In the genomic region with DNA sequence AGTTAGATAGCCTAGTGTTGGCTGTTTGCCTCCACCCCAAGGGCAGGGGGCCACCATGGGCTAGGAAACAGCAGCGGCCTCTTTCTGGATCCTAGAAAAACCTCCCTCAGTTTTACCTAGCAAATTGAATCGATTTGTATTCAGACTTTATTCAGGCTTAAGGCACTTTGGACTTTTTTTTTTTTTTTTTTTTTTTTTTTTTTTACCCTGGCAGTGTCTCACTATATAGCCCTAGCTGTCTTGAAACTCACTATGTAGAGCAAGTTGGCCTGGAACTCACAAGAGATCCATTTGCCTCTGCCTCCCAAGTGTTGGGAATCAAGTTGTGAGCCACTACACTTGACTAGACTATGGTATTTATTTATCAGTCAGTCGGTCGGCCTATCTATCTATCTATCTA, we compare ENCODE assay signal across 20 mouse cellular contexts.
"Had no signal": no experiment of that assay in that cellular context is flagged by ENCODE, and none has a peak within 500 bp of the region (broad histone marks: within the 10 kb centered on the region; RNA-seq: fewer than 3 reads in every experiment).

No protein-coding gene starts in this region.

- H3K27ac ChIP-seq: lung, embryonic 15.5 days; midbrain, embryonic 10.5 days; midbrain, embryonic 12.5 days; neural tube, embryonic 13.5 days; neural tube, embryonic 15.5 days had no signal

- H3K4me2 ChIP-seq: lung, embryonic 15.5 days; midbrain, embryonic 12.5 days; neural tube, embryonic 13.5 days; neural tube, embryonic 15.5 days had no signal

- H3K9ac ChIP-seq: lung, embryonic 15.5 days; midbrain, embryonic 12.5 days; neural tube, embryonic 13.5 days; neural tube, embryonic 15.5 days had no signal

- DNase-seq: lung, adult 2 months; lung, postnatal 14 days; lung, postnatal 4 days; midbrain, embryonic 14.5 days; retina, postnatal 1 day; right cerebral cortex, adult 18-20 months; right cerebral cortex, postnatal 25 days; right cerebral cortex, postnatal 4 days; spleen, adult 18-20 months; thymus, adult 18-20 months; thymus, postnatal 14 days; thymus, postnatal 36 days had no signal

- H3K9me3 ChIP-seq: lung, embryonic 15.5 days; midbrain, embryonic 10.5 days; midbrain, embryonic 12.5 days; neural tube, embryonic 13.5 days; neural tube, embryonic 15.5 days had no signal

- H3K4me3 ChIP-seq: lung, embryonic 15.5 days; midbrain, embryonic 10.5 days; midbrain, embryonic 12.5 days; myocyte; neural tube, embryonic 13.5 days; neural tube, embryonic 15.5 days had no signal

- H3K36me3 ChIP-seq: lung, embryonic 15.5 days; midbrain, embryonic 12.5 days; neural tube, embryonic 13.5 days; neural tube, embryonic 15.5 days had no signal

- H3K27me3 ChIP-seq: lung, embryonic 15.5 days; midbrain, embryonic 12.5 days; neural tube, embryonic 13.5 days; neural tube, embryonic 15.5 days had no signal

- ATAC-seq: lung, postnatal 0 days; midbrain, embryonic 16.5 days had no signal
